Comparison of ENCODE assay signal across 10 mouse cellular contexts in genomic region chr11:95298146-95298545, GRCm38 (mm10). TPM values are rescaled to one million over a fixed set of nuclear protein-coding genes. Genes with fewer than 3 reads are reported as not detected.
A peak's percentile ranks its signal among the peaks of the same experiment; 100 is the strongest.
DNase-seq lines count a peak whose midpoint lies in the region; ATAC-seq and TF ChIP-seq lines count a peak whose summit lies in the region.
"Had no signal": no experiment of that assay in that cellular context is flagged by ENCODE, and none has a peak within 500 bp of the region (broad histone marks: within the 10 kb centered on the region; RNA-seq: fewer than 3 reads in every experiment).

No protein-coding gene starts in this region.

- no peak overlapping the region for H3K27ac ChIP-seq in testis, adult 2 months (ENCODE audit: control insufficient read depth, insufficient read depth, low read depth, low read length)
- H3K27ac ChIP-seq in liver, embryonic 11.5 days (ENCODE audit: low read depth, low read length), result no peak overlapping the region
- H3K27ac ChIP-seq in kidney, embryonic 16.5 days (ENCODE audit: low read length), result no peak overlapping the region
- H3K27ac ChIP-seq: hindbrain, embryonic 15.5 days had no signal

- peak; percentile 56; the same call in 1 of the 2 replicates for TF ChIP-seq CTCF in testis, adult 2 months (IDR thresholded peaks at IDR 0.05; ENCODE audit: control insufficient read depth, insufficient read depth, insufficient replicate concordance, low read depth, low read length)

- ATAC-seq in cerebellum, adult (ENCODE audit: insufficient number of reproducible peaks, low FRiP score, low TSS enrichment), result no peak
- ATAC-seq in liver, embryonic 11.5 days (replicated peaks; ENCODE audit: low FRiP score), result 0 out of 2 replicates have a peak, but pooled peaks have one; percentile 31
- no peak for ATAC-seq in kidney, embryonic 16.5 days (ENCODE audit: low FRiP score, low TSS enrichment)
- ATAC-seq: Patski had no signal

- H3K9ac ChIP-seq in liver, embryonic 11.5 days (ENCODE audit: low read depth, low read length), result no peak overlapping the region
- H3K9ac ChIP-seq in kidney, embryonic 16.5 days (replicated peaks; ENCODE audit: low read length), result no peak overlapping the region
- H3K9ac ChIP-seq: hindbrain, embryonic 15.5 days had no signal

- H3K9me3 ChIP-seq in liver, embryonic 11.5 days (ENCODE audit: control insufficient read depth, low read length), result no peaks in the 10 kb centered on the region
- no peaks in the 10 kb centered on the region for H3K9me3 ChIP-seq in kidney, embryonic 16.5 days (ENCODE audit: low read length)
- H3K9me3 ChIP-seq: hindbrain, embryonic 15.5 days had no signal

- TF ChIP-seq POLR2A in testis, adult 2 months (IDR thresholded peaks at IDR 0.05; ENCODE audit: control insufficient read depth, low read depth, low read length), result no peak

- H3K27me3 ChIP-seq in testis, adult 2 months (ENCODE audit: control insufficient read depth, insufficient read depth, low read length), result no peaks in the 10 kb centered on the region
- H3K27me3 ChIP-seq in liver, embryonic 11.5 days (replicated peaks; ENCODE audit: control insufficient read depth, insufficient read depth, low read length), result no peaks in the 10 kb centered on the region
- H3K27me3 ChIP-seq in splenic B cell, adult 2 months (ENCODE audit: control insufficient read depth, insufficient read depth, low read length, poor library complexity, severe bottlenecking), result no peaks in the 10 kb centered on the region
- H3K27me3 ChIP-seq in kidney, embryonic 16.5 days (ENCODE audit: insufficient read depth, low read length), result no peaks in the 10 kb centered on the region
- H3K27me3 ChIP-seq: hindbrain, embryonic 15.5 days; Patski had no signal

- no peak overlapping the region for H3K4me3 ChIP-seq in testis, adult 2 months (ENCODE audit: control insufficient read depth, low read depth, low read length)
- no peak overlapping the region for H3K4me3 ChIP-seq in liver, embryonic 11.5 days (ENCODE audit: low read depth, low read length)
- no peak overlapping the region for H3K4me3 ChIP-seq in kidney, embryonic 16.5 days (ENCODE audit: low read length)
- H3K4me3 ChIP-seq: hindbrain, embryonic 15.5 days had no signal

- WGBS in liver, embryonic 11.5 days, result 12% methylated on average over 2 of the region's 2 CpGs
- 12% methylated on average over 2 of the region's 2 CpGs for WGBS in kidney, embryonic 16.5 days

- H3K36me3 ChIP-seq in testis, adult 2 months (ENCODE audit: control insufficient read depth, insufficient read depth, low read length), result peaks cover 1% of the 10 kb centered on the region
- H3K36me3 ChIP-seq in liver, embryonic 11.5 days (ENCODE audit: control insufficient read depth, insufficient read depth, low read length), result peaks cover 52% of the 10 kb centered on the region
- H3K36me3 ChIP-seq in splenic B cell, adult 2 months (ENCODE audit: control insufficient read depth, insufficient read depth, low read length, poor library complexity, severe bottlenecking), result peaks cover 22% of the 10 kb centered on the region
- H3K36me3 ChIP-seq in kidney, embryonic 16.5 days (ENCODE audit: insufficient read depth, low read length), result peaks cover 44% of the 10 kb centered on the region

- H3K4me1 ChIP-seq in testis, adult 2 months (ENCODE audit: control insufficient read depth, insufficient read depth, low read length), result no peaks in the 10 kb centered on the region
- H3K4me1 ChIP-seq in liver, embryonic 11.5 days (replicated peaks; ENCODE audit: control insufficient read depth, insufficient read depth, low read length), result no peaks in the 10 kb centered on the region; the same call in 1 of the 2 replicates
- no peaks in the 10 kb centered on the region for H3K4me1 ChIP-seq in kidney, embryonic 16.5 days (ENCODE audit: insufficient read depth, low read length)
- H3K4me1 ChIP-seq: hindbrain, embryonic 15.5 days had no signal

- DNase-seq in cerebellum, postnatal 10 days, result peak; percentile 20 to 38
- no peak for DNase-seq in testis, postnatal 10 days (ENCODE audit: low spot score)
- no peak for DNase-seq in liver, embryonic 11.5 days (ENCODE audit: low spot score)
- peak; percentile 80 for DNase-seq in splenic B cell, adult 2 months (ENCODE audit: low read depth, low spot score)
- DNase-seq in gastrocnemius, adult 8-10 months (ENCODE audit: low spot score in 2 of 2), result no peak

- H3K4me2 ChIP-seq in liver, embryonic 11.5 days, result no peak overlapping the region
- no peak overlapping the region for H3K4me2 ChIP-seq in kidney, embryonic 16.5 days (replicated peaks; ENCODE audit: low read depth, low read length)
- H3K4me2 ChIP-seq: hindbrain, embryonic 15.5 days had no signal

RNA-seq across cellular contexts. Expression of gene Kat7, which starts 11.9 kb away (rescaled TPM):
- 89.5 and 93.1 TPM in 2 replicates for polyA plus RNA-seq in testis, adult 2 months (2012; rRNA removed)
- 65.4 and 72.5 TPM in 2 replicates for polyA plus RNA-seq in liver, embryonic 11.5 days (2014; fragmentation: Nextera tagmentation; extraction: Ambion mirVana)
- 10 to 100 TPM; 19.8 to 28.9 (median 24.2) TPM for total RNA-seq in gastrocnemius, adult 8-10 months (2022)
- 85.0 and 92.3 TPM in 2 replicates for polyA plus RNA-seq in kidney, embryonic 16.5 days (2015; fragmentation: Nextera tagmentation; extraction: Ambion mirVana)

RNA-seq across cellular contexts. Expression of gene Tac4, which starts 36.8 kb away (rescaled TPM):
- polyA plus RNA-seq in testis, adult 2 months (2012; rRNA removed), result not detected in 2 replicates
- not detected in 2 replicates for polyA plus RNA-seq in liver, embryonic 11.5 days (2014; fragmentation: Nextera tagmentation; extraction: Ambion mirVana)
- total RNA-seq in gastrocnemius, adult 8-10 months (2022), result not detected
- 0.12 TPM in 1 of 2 replicates, not detected in the other for polyA plus RNA-seq in kidney, embryonic 16.5 days (2015; fragmentation: Nextera tagmentation; extraction: Ambion mirVana)
- polyA plus RNA-seq: hindbrain, embryonic 15.5 days; Patski had no signal

RNA-seq across cellular contexts. Expression of gene Fam117a, which starts 38.7 kb away (rescaled TPM):
- 16.7 TPM in 2 replicates for polyA plus RNA-seq in testis, adult 2 months (2012; rRNA removed)
- 41.3 and 44.9 TPM in 2 replicates for polyA plus RNA-seq in liver, embryonic 11.5 days (2014; fragmentation: Nextera tagmentation; extraction: Ambion mirVana)
- 1 to 10 TPM; 1.4 to 2.6 (median 2.5) TPM for total RNA-seq in gastrocnemius, adult 8-10 months (2022)
- 9.9 and 10.1 TPM in 2 replicates for polyA plus RNA-seq in kidney, embryonic 16.5 days (2015; fragmentation: Nextera tagmentation; extraction: Ambion mirVana)

Comparison
In these comparisons a context has a peak if more than half of its experiments do, and no peak if none do; other contexts are left out.
1. DNase-seq: peak in cerebellum, postnatal 10 days (2 of 2) and splenic B cell, adult 2 months (single experiment); none in testis, postnatal 10 days (single experiment), liver, embryonic 11.5 days (single experiment) and gastrocnemius, adult 8-10 months (0 of 2).